Mouse (Mus musculus) 3T3-L1 (cell line): Measurements from ENCODE around the gene Gm43302.
"Not testable (repeated sequence)": the region's sequence is repeated elsewhere in the genome, so short reads cannot be mapped to it uniquely, and the experiment has no call there.

Source experiments
- DNase-seq: peaks from one replicate; pipeline ENCODE4 v3.0.0-alpha.2; 2015; ENCODE audit warnings: low read depth, low spot score

Gm43302 gene

DNA sequence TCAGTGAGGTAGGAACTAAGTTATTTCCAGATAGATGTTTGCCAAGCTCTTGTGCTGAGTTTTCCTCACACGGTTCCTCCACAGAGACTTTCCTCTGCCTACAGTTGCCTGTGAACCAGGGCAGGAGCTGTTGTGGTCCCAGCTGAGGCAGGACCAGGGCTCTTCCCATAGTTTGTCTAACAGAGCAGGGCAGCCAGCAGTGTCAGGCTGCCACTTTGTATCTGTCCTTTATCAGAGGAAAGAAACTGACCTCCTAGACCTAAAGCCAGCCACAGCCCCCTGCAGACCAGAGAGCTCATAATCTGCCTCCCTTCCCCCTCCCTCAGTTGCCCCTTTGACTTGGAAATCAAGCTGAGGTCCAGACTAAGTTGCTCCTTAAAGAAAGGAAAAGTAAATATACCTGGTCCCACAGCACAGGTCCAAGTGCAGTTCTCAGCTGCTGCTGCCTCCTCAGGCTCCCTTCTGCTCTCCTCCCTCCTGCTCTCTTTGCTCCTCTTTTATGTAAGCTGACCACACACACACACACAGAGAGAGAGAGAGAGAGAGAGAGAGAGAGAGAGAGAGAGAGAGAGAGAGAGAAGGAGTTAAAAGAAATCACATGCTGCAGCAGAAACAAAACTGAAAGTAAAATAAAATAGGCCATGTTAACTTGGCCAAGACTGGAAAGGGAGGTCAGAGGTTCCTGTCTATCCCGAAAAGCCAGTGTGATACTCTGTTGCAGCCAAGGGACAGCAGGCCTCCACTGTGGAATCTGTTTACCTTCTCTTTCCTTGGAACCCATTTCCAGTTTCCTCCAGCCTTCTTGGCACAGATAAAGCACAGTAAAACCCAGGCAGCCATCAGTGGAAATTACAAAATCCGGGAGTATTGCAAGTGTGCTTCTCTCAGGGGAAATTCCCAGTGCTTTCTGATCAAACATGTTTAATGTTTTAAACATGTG lies at the start of gene Gm43302, which contains the start of gene Gbp6:
Gm43302 (minus strand) TSS at position 470 of the 940 bp plus-strand sequence.
Gbp6 (minus strand) TSS at position 473 of the 940 bp plus-strand sequence.
- peak; percentile 64 for DNase-seq

DNA sequence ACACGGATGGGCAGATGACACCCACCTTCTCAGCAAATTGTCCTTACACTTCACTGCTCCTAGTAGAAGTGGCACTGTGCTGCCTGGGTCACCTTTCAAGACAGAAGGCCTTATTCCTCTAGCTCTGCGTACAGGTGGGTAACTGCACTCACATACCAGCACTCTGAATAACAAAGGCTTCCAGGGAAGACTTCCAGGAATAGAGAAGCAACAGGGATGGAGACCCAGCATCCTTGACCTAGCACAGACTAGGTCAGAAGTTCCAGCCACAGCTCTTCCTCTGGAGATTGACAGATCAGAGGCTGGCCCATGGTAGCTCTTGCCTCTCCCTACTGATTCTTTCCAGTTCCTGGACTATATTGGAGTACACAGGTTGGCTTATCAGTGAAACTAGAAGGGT lies 47.8 kb upstream of the Gm43302 start:
- DNase-seq = no peak

DNA sequence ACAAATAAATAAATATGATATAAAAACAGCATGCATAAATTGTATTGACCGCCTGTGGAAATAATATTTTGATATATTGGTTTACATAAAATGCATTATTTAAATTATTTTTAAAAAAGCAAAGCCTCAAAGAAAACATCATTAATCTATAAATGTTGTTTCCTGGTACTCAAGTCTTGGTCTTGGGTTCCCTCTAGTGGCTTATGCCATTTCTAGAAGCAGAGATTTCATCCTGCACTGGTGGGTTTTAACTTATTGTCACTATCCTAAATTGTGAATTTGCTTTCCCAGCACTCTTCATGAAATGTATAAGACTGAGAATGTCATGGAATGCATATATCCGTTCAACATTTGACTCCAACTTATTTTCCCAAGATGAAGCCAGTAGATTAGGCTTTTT lies 29.0 kb upstream of the Gm43302 start:
- DNase-seq = peak; percentile 51

DNA sequence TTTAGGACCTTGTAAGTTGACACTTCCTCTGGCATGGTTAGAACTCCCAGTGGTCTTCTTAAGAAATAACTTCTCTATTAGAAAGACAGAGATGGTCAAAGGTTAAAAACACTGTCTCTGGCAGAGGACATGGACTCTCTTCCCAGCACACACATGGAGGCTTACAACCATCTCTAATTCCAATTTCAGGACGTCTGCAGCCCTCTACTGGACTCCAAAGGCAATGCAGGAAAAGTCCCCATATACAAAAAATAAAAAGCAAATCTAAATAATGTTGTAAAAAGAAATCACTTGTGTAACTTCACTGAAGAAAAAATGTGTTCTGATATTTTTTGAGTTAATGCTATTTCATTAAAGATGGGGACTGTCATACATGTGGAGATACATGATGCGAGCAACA lies 17.4 kb upstream of the Gm43302 start:
- DNase-seq = no peak

DNA sequence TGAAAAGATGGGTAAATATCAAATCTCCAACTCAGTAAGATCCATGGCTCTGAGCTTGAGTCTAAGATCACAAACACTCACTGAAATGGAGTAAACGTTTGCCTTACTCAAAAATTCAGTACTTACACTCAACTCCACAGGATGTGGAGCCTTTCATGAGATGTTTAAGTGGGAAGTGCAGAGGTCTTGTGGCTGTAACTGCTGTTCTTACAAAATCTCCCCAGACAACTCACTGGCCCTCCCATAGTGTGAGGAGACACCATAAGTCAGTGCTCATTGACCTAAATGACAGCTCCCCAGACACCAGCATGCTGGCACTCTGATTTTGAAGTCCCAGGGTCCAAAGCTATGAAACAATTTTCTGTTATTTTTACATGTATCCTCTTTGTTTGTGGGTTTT lies 15.7 kb upstream of the Gm43302 start:
- not testable (repeated sequence) for DNase-seq

DNA sequence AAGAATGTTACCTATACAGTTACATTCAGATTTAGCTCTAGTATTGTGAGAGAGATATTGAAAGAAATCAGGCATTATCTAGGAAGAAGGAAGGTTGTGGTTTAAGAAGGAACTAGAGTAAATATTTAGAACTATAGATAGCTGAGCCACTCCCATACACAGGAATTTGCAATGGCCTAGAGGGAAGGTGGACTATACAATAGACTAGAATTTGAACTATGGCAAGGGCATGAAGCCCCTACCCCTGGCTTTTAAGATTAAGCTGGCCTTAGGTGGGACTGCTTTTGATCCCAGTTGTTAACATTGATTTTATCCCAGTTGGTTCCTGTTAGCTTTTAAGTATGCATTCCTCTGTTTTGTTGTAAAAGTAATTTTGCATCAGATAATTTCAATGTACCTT lies 13.5 kb upstream of the Gm43302 start:
- DNase-seq = not testable (repeated sequence)

DNA sequence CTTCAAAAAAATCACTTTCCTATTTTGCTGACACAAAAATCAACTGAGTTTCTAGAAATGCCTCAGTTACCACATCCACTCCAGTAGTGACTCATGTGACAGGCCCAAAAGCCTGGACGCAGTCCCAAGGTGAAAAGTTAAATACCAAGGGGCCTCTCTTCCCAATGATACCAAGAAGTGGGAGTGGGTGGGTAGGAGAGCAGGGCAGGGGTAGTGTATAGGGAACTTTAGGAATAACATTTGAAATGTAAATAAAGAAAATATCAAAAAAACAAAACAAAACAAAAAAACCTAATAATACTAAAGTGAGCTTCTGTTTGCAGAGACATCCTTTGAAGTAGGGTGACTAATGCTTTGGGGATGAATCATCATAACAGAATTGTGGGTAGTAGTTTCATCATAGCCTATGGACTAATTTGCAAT lies 12.7 kb upstream of the Gm43302 start:
- peak; percentile 60 for DNase-seq

DNA sequence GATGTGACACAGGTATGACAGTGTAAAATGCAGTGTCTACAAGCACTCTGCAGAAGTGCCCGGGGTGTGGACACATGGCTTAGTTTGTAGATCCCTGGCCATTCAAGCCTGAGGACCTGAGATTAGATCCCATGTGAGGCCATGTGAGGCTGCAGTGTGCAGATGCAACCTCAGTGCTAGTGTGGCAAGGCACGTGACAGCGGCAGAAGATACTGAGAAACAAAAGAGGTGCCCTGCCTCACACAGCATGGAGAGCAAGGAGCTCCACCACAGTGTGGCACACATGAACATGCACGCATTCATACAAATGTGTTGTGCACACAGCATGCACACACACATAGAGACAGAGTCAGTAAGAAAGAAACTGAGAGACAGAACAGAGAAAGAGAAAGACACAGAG lies 12.2 kb upstream of the Gm43302 start:
- DNase-seq = not testable (repeated sequence)

DNA sequence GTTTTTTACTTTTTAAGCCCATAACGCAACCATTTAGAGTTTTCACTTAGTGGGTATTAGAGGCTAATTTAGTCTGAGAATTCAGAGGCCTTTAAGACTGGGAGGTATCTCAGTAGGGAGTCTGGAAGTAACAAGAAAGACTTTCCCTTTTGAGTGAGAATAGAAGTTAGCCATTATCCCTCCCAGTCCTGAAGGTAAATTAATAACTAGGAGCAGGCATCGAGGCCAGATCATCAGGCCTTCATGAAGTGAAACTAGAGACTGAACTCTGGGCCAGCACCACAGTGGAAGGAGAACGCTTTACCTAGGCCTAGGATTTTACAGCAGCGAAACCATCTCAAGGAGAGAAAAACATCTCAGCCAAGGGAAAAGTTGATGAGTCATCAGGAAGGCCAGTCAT lies 8.5 kb upstream of the Gm43302 start:
- no peak for DNase-seq

DNA sequence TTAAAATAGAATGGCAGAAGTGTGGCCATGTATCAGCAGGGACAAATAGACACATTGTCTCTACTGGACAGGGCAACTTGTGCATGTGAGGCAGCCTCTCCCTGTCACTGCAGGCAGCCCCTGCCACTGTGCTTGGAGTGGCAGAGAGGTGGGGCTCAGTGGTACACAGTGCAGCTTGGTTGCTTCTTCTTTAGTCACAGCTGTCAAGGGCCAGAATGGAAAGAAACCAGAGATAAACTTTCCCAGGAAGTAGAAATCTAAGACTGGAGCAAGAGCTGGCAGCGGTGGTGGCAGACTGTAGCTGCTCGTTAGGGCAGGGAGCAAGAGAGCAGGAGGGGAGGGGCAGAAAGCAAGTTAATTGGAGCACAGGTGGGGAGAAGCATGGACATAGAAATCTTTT lies 8.0 kb upstream of the Gm43302 start:
- DNase-seq = no peak

DNA sequence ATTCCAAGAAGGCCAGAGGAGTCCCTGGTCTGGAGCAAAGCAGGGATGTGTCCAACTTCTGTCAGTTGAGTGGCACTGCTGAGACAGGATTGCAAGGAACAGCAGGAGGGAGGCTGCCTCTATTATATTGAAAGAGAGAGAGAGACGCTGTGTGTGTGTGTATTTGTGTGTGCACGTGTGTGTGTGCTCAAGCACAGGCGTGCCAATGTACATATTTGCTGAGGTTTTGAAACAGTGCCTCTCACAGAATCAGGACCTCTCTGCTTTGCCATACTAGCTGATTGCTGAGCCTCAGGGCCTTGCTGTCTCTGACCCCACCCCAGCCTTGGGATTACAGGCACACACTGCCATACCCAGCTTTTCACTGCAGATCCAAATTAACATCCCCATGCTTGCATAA lies 2.3 kb upstream of the Gm43302 start:
- no peak for DNase-seq

DNA sequence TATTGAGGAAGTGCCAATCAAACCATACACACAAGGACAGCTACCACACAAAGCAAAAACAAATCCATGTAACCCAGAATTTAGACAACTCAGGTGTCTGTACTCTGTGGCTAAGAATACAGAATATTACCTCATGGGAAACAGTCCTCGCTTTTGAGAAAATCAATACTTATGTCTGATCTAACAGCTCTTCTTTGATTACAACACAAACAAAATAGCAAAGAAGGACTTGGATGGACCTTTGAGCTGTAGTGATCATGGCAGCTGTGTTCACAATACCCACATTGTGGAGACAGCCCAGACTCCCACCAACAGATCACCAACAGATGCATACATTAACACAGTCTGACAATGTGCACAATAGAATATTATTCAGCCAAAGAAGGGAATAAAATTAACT lies 1.0 kb downstream of the Gm43302 start:
- no peak for DNase-seq

DNA sequence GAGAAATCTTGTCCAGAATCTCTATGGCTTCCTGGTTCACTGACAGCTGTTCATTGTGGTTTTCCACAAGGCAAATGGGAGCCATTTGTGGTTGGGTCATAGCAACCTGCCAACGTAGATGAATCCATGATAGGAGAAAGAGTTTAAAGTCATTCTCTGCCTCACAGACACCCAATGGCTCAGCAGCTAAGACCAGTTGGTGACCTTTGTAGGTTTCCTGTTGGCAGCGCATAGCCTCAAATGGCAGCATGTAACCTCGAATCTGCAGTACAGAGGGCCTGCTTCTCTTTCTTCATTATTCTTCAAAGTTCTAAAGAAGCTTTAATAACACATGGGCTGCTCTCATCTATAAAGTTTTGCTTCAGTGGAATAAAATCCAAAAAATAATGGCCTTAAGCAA lies 2.6 kb downstream of the Gm43302 start:
- not testable (repeated sequence) for DNase-seq

DNA sequence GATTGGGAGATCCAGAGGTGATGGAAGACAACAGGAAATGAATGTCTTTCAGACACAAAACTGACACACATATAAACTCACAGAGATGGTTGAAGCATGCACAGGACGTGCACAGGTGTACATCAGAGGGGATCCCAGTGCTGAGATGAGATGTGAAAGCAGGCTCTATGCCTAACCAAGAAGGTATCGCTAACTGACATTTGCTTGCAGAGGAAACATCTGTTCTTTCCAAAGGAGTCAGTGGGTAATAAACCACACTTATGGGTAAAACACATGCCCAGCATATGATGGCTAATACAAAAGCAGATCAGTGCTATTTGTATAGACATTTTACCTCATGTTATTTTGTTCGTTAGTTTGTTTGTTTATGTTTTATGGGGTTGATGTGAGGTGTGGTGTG lies 32.8 kb downstream of the Gm43302 start:
- not testable (repeated sequence) for DNase-seq

DNA sequence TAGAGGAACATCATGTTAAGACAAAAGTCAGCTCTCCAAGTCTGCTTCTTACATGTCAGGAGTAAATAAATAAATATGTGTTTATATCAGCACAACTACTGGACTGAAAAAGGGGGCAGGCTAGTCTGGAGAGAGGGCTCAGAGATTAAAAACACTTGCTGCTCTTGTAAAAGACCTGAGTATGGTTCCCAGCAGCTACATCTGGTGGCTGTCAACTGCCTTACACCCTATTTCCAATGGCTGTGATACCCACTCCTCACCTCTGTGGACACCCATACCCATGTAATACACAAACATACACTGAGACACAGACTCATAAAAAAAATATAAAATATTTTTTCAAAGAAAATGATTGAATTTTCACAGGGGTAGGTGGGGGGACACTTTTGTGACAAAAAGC lies 41.0 kb downstream of the Gm43302 start:
- no peak for DNase-seq

DNA sequence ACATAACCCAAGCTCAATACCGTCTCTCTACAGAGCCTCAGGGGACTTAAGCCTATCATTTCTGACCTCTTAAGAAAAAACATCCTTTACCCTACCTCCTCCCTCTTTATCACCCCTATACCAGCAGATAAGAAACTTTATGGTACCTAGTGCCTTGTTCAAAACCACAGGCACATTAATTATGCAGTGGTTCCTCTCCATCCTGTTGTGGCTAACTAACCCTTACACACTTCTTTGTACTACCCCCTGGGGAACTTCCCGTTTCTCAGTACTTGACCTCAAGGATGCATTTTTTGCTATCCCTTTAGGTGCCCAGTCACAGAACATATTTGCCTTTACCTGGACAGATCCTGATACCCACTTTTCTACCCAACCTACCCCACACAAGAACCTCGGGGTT lies 48.8 kb downstream of the Gm43302 start:
- DNase-seq = not testable (repeated sequence)

DNA sequence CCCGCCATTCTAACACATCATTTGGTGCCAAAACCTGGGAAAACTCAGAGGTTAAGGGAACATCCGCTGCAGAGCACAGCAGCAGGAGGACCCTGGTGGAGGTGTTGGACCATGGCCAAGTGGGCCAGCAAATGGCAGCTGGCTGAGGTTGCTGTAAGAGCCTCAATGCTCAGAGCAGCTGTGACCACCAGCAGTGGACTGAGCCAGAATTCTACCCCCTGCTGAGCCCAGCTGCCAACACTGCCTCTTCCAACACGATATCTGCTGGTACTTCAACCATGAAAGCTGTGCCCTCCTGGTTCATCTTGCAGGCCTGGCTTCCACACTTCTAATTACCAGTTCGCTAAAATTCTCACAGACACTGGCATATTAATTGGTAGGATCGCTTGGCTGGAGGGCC lies 52.5 kb downstream of the Gm43302 start:
- DNase-seq = not testable (repeated sequence)

DNA sequence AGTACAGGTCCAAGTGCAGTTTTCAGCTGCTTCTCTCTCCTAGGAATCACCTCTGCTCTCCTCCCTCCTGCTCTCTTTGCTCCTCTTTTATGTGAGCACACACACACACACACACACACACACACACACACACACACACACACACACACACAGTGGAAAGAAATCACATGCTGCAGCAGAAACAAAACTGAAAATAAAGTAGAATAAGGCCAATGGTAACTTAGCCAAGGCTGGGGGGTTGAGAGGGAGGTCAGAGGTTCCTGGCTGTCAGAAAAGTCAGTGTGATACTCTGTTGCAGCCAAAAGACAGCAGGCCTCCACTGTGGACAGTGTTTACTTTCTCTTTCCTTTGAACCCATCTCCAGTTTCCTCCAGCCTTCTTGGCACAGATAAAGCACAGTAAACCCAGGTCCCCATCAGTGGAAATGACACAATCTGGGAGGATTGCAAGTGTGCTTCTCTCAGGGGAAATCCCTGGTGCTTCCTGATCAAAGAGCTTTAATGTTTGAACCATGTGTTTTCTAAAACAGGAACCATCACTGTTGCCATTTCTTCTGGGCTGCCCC lies 53.9 kb downstream of the Gm43302 start, which contains the start of gene Gbp10:
Gbp10 (minus strand) TSS at position 51 of the 565 bp plus-strand sequence.
- peak; percentile 14 for DNase-seq

DNA sequence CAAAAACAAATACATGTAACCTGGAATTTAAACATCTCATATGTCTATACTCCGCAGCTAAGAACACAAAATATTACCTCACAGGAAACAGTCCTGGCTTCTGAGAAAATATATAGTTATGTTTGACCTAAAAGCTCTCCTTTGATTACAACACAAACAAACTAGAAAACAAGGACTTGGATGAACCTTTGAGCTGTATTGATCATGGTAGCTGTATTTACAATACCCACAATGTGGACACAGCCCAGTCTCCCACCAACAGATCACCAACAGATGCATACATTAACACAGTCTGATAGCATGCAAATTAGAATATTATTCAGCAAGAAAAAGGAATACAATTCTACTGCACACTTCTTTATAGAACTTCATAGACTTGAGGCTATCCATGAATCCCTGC lies 55.1 kb downstream of the Gm43302 start:
- DNase-seq = not testable (repeated sequence)

DNA sequence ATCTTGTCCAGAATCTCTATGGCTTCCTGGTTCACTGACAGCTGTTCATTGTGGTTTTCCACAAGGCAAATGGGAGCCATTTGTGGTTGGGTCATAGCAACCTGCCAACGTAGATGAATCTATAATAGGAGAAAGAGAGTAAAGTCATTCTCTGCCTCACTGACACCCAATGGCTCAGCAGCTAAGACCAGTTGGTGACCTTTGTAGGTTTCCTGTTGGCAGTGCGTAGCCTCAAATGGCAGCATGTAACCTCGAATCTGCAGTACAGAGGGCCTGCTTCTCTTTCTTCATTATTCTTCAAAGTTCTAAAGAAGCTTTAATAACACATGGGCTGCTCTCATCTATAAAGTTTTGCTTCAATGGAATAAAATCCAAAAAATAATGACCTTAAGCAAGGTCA lies 57.5 kb downstream of the Gm43302 start:
- not testable (repeated sequence) for DNase-seq

DNA sequence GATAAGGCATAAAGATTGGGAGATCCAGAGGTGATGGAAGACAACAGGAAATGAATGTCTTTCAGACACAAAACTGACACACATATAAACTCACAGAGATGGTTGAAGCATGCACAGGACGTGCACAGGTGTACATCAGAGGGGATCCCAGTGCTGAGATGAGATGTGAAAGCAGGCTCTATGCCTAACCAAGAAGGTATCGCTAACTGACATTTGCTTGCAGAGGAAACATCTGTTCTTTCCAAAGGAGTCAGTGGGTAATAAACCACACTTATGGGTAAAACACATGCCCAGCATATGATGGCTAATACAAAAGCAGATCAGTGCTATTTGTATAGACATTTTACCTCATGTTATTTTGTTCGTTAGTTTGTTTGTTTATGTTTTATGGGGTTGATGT lies 84.5 kb downstream of the Gm43302 start:
- DNase-seq = not testable (repeated sequence)

DNA sequence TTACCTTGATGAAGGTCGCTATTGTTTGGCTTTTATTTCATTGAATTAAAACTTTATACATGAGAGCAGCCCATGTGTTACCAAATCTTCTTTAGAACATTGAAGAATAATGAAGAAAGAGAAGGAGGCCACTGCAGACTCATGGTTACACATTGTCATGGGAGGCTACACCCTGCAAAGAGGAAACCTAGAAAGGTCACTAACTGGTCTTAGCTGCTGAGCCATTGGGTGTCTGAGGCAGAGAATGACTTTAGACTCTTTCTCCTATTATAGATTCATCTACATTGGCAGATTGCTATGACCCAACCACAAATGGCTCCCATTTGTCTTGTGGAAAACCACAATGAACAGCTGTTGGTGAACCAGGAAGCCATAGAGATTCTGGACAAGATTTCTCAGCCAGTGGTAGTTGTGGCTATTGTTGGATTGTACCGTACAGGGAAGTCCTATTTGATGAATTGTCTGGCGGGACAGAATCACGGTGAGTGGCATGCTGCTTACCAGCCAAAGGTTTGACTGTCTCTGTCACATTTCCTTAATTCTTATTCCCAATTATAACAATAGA lies 92.6 kb downstream of the Gm43302 start:
- not testable (repeated sequence) for DNase-seq
